In genomic region chr15:32171764-32172163, GRCm38 (mm10) we compare ENCODE assay signal across 21 mouse cellular contexts. TPM values are rescaled to one million over a fixed set of nuclear protein-coding genes. Genes with fewer than 3 reads are reported as not detected.
DNase-seq lines count a peak whose midpoint lies in the region; ATAC-seq and TF ChIP-seq lines count a peak whose summit lies in the region.
"Had no signal": no experiment of that assay in that cellular context is flagged by ENCODE, and none has a peak within 500 bp of the region (broad histone marks: within the 10 kb centered on the region; RNA-seq: fewer than 3 reads in every experiment).

No protein-coding gene starts in this region.

- no peak overlapping the region for H3K27ac ChIP-seq in hindbrain, embryonic 16.5 days (ENCODE audit: low read depth, low read length)
- H3K27ac ChIP-seq in hindbrain, embryonic 13.5 days: no peak overlapping the region
- H3K27ac ChIP-seq in midbrain, embryonic 13.5 days: no peak overlapping the region
- no peak overlapping the region for H3K27ac ChIP-seq in midbrain, embryonic 11.5 days (ENCODE audit: low read depth, low read length)
- H3K27ac ChIP-seq in forebrain, embryonic 12.5 days: peak overlapping the region; percentile 63; the same call in 1 of the 2 replicates
- H3K27ac ChIP-seq in forebrain, postnatal 0 days (ENCODE audit: low read depth, low read length): peak overlapping the region; percentile 57; the same call in 1 of the 2 replicates
- no peak overlapping the region for H3K27ac ChIP-seq in intestine, embryonic 15.5 days
- H3K27ac ChIP-seq: gastrocnemius, adult 2 months; macrophage; neural tube, embryonic 15.5 days had no signal

- 0 out of 2 replicates have a peak, but pooled peaks have one; percentile 40 for ATAC-seq in hindbrain, embryonic 16.5 days
- ATAC-seq in hindbrain, embryonic 13.5 days (ENCODE audit: low FRiP score): no peak
- peak; percentile 45; the same call in 1 of the 2 replicates for ATAC-seq in midbrain, embryonic 13.5 days
- ATAC-seq in midbrain, embryonic 11.5 days (ENCODE audit: low FRiP score): no peak
- peak; percentile 34; the same call in 1 of the 2 replicates for ATAC-seq in forebrain, embryonic 12.5 days (ENCODE audit: low FRiP score)
- ATAC-seq in forebrain, postnatal 0 days: peak; percentile 56
- no peak for ATAC-seq in intestine, embryonic 15.5 days
- ATAC-seq: CD4-positive, CD25-positive, alpha-beta regulatory T cell, adult 4 months had no signal

- H3K9me3 ChIP-seq in hindbrain, embryonic 16.5 days (ENCODE audit: control insufficient read depth, low read length): no peaks in the 10 kb centered on the region
- no peaks in the 10 kb centered on the region for H3K9me3 ChIP-seq in hindbrain, embryonic 13.5 days
- no peaks in the 10 kb centered on the region for H3K9me3 ChIP-seq in midbrain, embryonic 13.5 days
- no peaks in the 10 kb centered on the region for H3K9me3 ChIP-seq in midbrain, embryonic 11.5 days (ENCODE audit: control insufficient read depth, low read length)
- no peaks in the 10 kb centered on the region for H3K9me3 ChIP-seq in forebrain, embryonic 12.5 days
- H3K9me3 ChIP-seq in forebrain, postnatal 0 days (ENCODE audit: low read length): no peaks in the 10 kb centered on the region
- H3K9me3 ChIP-seq in intestine, embryonic 15.5 days: no peaks in the 10 kb centered on the region
- H3K9me3 ChIP-seq: neural tube, embryonic 15.5 days had no signal

- no peak overlapping the region for H3K4me3 ChIP-seq in hindbrain, embryonic 16.5 days (ENCODE audit: low read length)
- no peak overlapping the region for H3K4me3 ChIP-seq in hindbrain, embryonic 13.5 days
- H3K4me3 ChIP-seq in midbrain, embryonic 13.5 days (replicated peaks): no peak overlapping the region
- no peak overlapping the region for H3K4me3 ChIP-seq in midbrain, embryonic 11.5 days (ENCODE audit: low read depth, low read length)
- no peak overlapping the region for H3K4me3 ChIP-seq in forebrain, embryonic 12.5 days (replicated peaks)
- no peak overlapping the region for H3K4me3 ChIP-seq in forebrain, postnatal 0 days (ENCODE audit: low read depth, low read length)
- H3K4me3 ChIP-seq in intestine, embryonic 15.5 days (replicated peaks): no peak overlapping the region
- H3K4me3 ChIP-seq: gastrocnemius, adult 2 months; neural tube, embryonic 15.5 days had no signal

- WGBS in hindbrain, embryonic 16.5 days: 30% methylated on average over 6 of the region's 6 CpGs
- WGBS in hindbrain, embryonic 13.5 days: 30% methylated on average over 6 of the region's 6 CpGs
- WGBS in midbrain, embryonic 13.5 days: 24% methylated on average over 6 of the region's 6 CpGs
- 41% methylated on average over 6 of the region's 6 CpGs for WGBS in midbrain, embryonic 11.5 days
- 31% methylated on average over 6 of the region's 6 CpGs for WGBS in forebrain, embryonic 12.5 days
- WGBS in forebrain, postnatal 0 days: 26% methylated on average over 6 of the region's 6 CpGs
- WGBS in intestine, embryonic 15.5 days: 53% methylated on average over 6 of the region's 6 CpGs

- no peak for DNase-seq in midbrain, embryonic 11.5 days (ENCODE audit: low spot score, missing footprints)
- peak; percentile 36 for DNase-seq in forebrain, postnatal 0 days
- no peak for DNase-seq in cerebellum, postnatal 10 days
- DNase-seq: adrenal gland, adult 8-10 months; cerebellum, adult 8-10 months; gastrocnemius, adult 2 months; lung, embryonic 14.5 days; thymus, postnatal 4 days had no signal

- H3K4me1 ChIP-seq in hindbrain, embryonic 16.5 days (ENCODE audit: control insufficient read depth, insufficient read depth, low read depth, low read length): peaks cover 7% of the 10 kb centered on the region
- H3K4me1 ChIP-seq in hindbrain, embryonic 13.5 days (replicated peaks): peaks cover 18% of the 10 kb centered on the region
- peaks cover 19% of the 10 kb centered on the region for H3K4me1 ChIP-seq in midbrain, embryonic 13.5 days (replicated peaks)
- no peaks in the 10 kb centered on the region for H3K4me1 ChIP-seq in midbrain, embryonic 11.5 days (ENCODE audit: control insufficient read depth, insufficient read depth, low read length)
- peaks cover 17% of the 10 kb centered on the region for H3K4me1 ChIP-seq in forebrain, embryonic 12.5 days
- 0 out of 2 replicates have a peak, but pooled peaks cover 12% of the 10 kb centered on the region for H3K4me1 ChIP-seq in forebrain, postnatal 0 days (ENCODE audit: insufficient read depth)
- H3K4me1 ChIP-seq in intestine, embryonic 15.5 days (replicated peaks): no peaks in the 10 kb centered on the region

- H3K27me3 ChIP-seq in hindbrain, embryonic 16.5 days (replicated peaks; ENCODE audit: control insufficient read depth, insufficient read depth, low read length): no peaks in the 10 kb centered on the region
- H3K27me3 ChIP-seq in hindbrain, embryonic 13.5 days: no peaks in the 10 kb centered on the region
- H3K27me3 ChIP-seq in midbrain, embryonic 13.5 days: no peaks in the 10 kb centered on the region
- no peaks in the 10 kb centered on the region for H3K27me3 ChIP-seq in midbrain, embryonic 11.5 days (ENCODE audit: control insufficient read depth, insufficient read depth, low read length)
- no peaks in the 10 kb centered on the region for H3K27me3 ChIP-seq in forebrain, embryonic 12.5 days
- H3K27me3 ChIP-seq in forebrain, postnatal 0 days (ENCODE audit: insufficient read depth, low read length): no peaks in the 10 kb centered on the region
- no peaks in the 10 kb centered on the region for H3K27me3 ChIP-seq in intestine, embryonic 15.5 days (replicated peaks)
- H3K27me3 ChIP-seq: neural tube, embryonic 15.5 days had no signal

- H3K9ac ChIP-seq in hindbrain, embryonic 16.5 days (ENCODE audit: low read depth, low read length): no peak overlapping the region
- no peak overlapping the region for H3K9ac ChIP-seq in hindbrain, embryonic 13.5 days
- no peak overlapping the region for H3K9ac ChIP-seq in midbrain, embryonic 13.5 days (replicated peaks)
- H3K9ac ChIP-seq in midbrain, embryonic 11.5 days (ENCODE audit: low read length): no peak overlapping the region
- H3K9ac ChIP-seq in forebrain, embryonic 12.5 days: no peak overlapping the region
- no peak overlapping the region for H3K9ac ChIP-seq in forebrain, postnatal 0 days
- no peak overlapping the region for H3K9ac ChIP-seq in intestine, embryonic 15.5 days
- H3K9ac ChIP-seq: lung, embryonic 14.5 days; neural tube, embryonic 15.5 days had no signal

- no peak overlapping the region for H3K4me2 ChIP-seq in hindbrain, embryonic 16.5 days (ENCODE audit: low read length)
- no peak overlapping the region for H3K4me2 ChIP-seq in hindbrain, embryonic 13.5 days
- no peak overlapping the region for H3K4me2 ChIP-seq in midbrain, embryonic 13.5 days (replicated peaks)
- no peak overlapping the region for H3K4me2 ChIP-seq in midbrain, embryonic 11.5 days
- H3K4me2 ChIP-seq in forebrain, embryonic 12.5 days: peak overlapping the region; percentile 10; the same call in 1 of the 2 replicates
- H3K4me2 ChIP-seq in forebrain, postnatal 0 days (ENCODE audit: low read depth): peak overlapping the region; percentile 11; the same call in 1 of the 2 replicates
- no peak overlapping the region for H3K4me2 ChIP-seq in intestine, embryonic 15.5 days (replicated peaks)
- H3K4me2 ChIP-seq: lung, embryonic 14.5 days; neural tube, embryonic 15.5 days had no signal

- no peak for TF ChIP-seq CTCF in forebrain, postnatal 0 days (IDR thresholded peaks at IDR 0.05; ENCODE audit: low read depth)

- H3K36me3 ChIP-seq in hindbrain, embryonic 16.5 days (ENCODE audit: control insufficient read depth, insufficient read depth, low read length): no peaks in the 10 kb centered on the region
- H3K36me3 ChIP-seq in hindbrain, embryonic 13.5 days: no peaks in the 10 kb centered on the region
- no peaks in the 10 kb centered on the region for H3K36me3 ChIP-seq in midbrain, embryonic 13.5 days
- H3K36me3 ChIP-seq in midbrain, embryonic 11.5 days (ENCODE audit: control insufficient read depth, insufficient read depth, low read length): no peaks in the 10 kb centered on the region
- no peaks in the 10 kb centered on the region for H3K36me3 ChIP-seq in forebrain, embryonic 12.5 days (replicated peaks)
- H3K36me3 ChIP-seq in forebrain, postnatal 0 days (ENCODE audit: insufficient read depth): no peaks in the 10 kb centered on the region
- H3K36me3 ChIP-seq in intestine, embryonic 15.5 days: no peaks in the 10 kb centered on the region
- H3K36me3 ChIP-seq: neural tube, embryonic 15.5 days had no signal

RNA-seq across cellular contexts. Expression of gene Tas2r119, which starts 5.3 kb away (rescaled TPM):
- not detected in 2 replicates for polyA plus RNA-seq in hindbrain, embryonic 16.5 days (2015; fragmentation: Nextera tagmentation; extraction: Ambion mirVana)
- polyA plus RNA-seq in hindbrain, embryonic 13.5 days (2015; fragmentation: Nextera tagmentation; extraction: Ambion mirVana): not detected in 2 replicates
- polyA plus RNA-seq in midbrain, embryonic 13.5 days (2015; fragmentation: Nextera tagmentation; extraction: Ambion mirVana): not detected in 2 replicates
- not detected in 2 replicates for polyA plus RNA-seq in midbrain, embryonic 11.5 days (2014; fragmentation: Nextera tagmentation; extraction: Ambion mirVana)
- not detected in 2 replicates for polyA plus RNA-seq in forebrain, embryonic 12.5 days (2016; fragmentation: Nextera tagmentation; extraction: Ambion mirVana)
- not detected in 2 replicates for total RNA-seq in forebrain, postnatal 0 days (2014; rRNA removed)
- not detected in 2 replicates for polyA plus RNA-seq in forebrain, postnatal 0 days (2015; fragmentation: Nextera tagmentation; extraction: Ambion mirVana)
- not detected in 2 replicates for polyA plus RNA-seq in intestine, embryonic 15.5 days (2015; fragmentation: Nextera tagmentation; extraction: Ambion mirVana)
- total RNA-seq: adrenal gland, adult 8-10 months; gastrocnemius, adult 2 months; heart, adult 18-20 months; liver, adult 2 months; MEL had no signal
- polyA plus RNA-seq: CD4-positive, CD25-positive, alpha-beta regulatory T cell, adult 4 months; heart, postnatal 0 days; large intestine, adult 2 months; liver, adult 2 months; lung, embryonic 14.5 days; macrophage; neural tube, embryonic 15.5 days had no signal

Comparison
In these comparisons a context has a peak if more than half of its experiments do, and no peak if none do; other contexts are left out.
1. ATAC-seq: peak in hindbrain, embryonic 16.5 days (single experiment), midbrain, embryonic 13.5 days (single experiment), forebrain, embryonic 12.5 days (single experiment) and forebrain, postnatal 0 days (single experiment); none in hindbrain, embryonic 13.5 days (single experiment), midbrain, embryonic 11.5 days (single experiment) and intestine, embryonic 15.5 days (single experiment).
2. H3K27ac ChIP-seq: peak in forebrain, embryonic 12.5 days (single experiment) and forebrain, postnatal 0 days (single experiment); none in hindbrain, embryonic 16.5 days (single experiment), hindbrain, embryonic 13.5 days (single experiment), midbrain, embryonic 13.5 days (single experiment), midbrain, embryonic 11.5 days (single experiment) and intestine, embryonic 15.5 days (single experiment).
3. H3K4me2 ChIP-seq: peak in forebrain, embryonic 12.5 days (single experiment) and forebrain, postnatal 0 days (single experiment); none in hindbrain, embryonic 16.5 days (single experiment), hindbrain, embryonic 13.5 days (single experiment), midbrain, embryonic 13.5 days (single experiment), midbrain, embryonic 11.5 days (single experiment) and intestine, embryonic 15.5 days (single experiment).